Mouse (Mus musculus) mouse embryonic stem cell (cell line): ENCODE measurements at regions not wholly inside any gene's neighbourhood (a gene's known extent, or its start where the extent isn't known, plus 50 kb on each side); places are given as distances from the start of the nearest gene placed in this dataset.

ENCODE experiments used
- in situ Hi-C, 2 experiments: fragments of 300-500 bp; cut with MboI; formaldehyde crosslinking; loops; 1 replicate in 1 of 2; 3 replicates in 1 of 2; pipeline ENCODE4 v1.14.3; 2019 to 2020; ENCODE audit warnings: low sequenced_read_pairs in 2 of 2, low pct_unique_long_range_greater_than_20kb in 1 of 2, mixed read lengths in 1 of 2; ENCODE audit not compliant: unreplicated experiment in 1 of 2

- in situ Hi-C loops, result no loop called here
Measured at GRCm38 (mm10) chr4:127480339-127480738, 122.4 kb upstream of the Gjb5 start.

GRCm38 (mm10) chr4:127469877-127470276 lies 111.9 kb upstream of the Gjb5 start:
- in situ Hi-C loops, result no loop called here

- in situ Hi-C loops, result no loop called here
Measured at GRCm38 (mm10) chr4:127454511-127455119, 96.6 kb upstream of the Gjb5 start.

- in situ Hi-C loops, result no loop called here
Measured at GRCm38 (mm10) chr4:127452081-127452480, 94.1 kb upstream of the Gjb5 start.

- in situ Hi-C loops, result no loop called here
Measured at GRCm38 (mm10) chr4:127445300-127445699, 87.3 kb upstream of the Gjb5 start.

- in situ Hi-C loops, result no loop called here
Measured at GRCm38 (mm10) chr4:127444056-127444455, 86.1 kb upstream of the Gjb5 start.

GRCm38 (mm10) chr4:127442001-127442400 lies 84.0 kb upstream of the Gjb5 start:
- in situ Hi-C loops, result no loop called here

GRCm38 (mm10) chr4:127440602-127441001 lies 82.6 kb upstream of the Gjb5 start:
- in situ Hi-C loops, result no loop called here

- in situ Hi-C loops, result no loop called here
Measured at GRCm38 (mm10) chr4:127435076-127435475, 77.1 kb upstream of the Gjb5 start.

- in situ Hi-C loops, result no loop called here
Measured at GRCm38 (mm10) chr4:127430237-127430636, 72.3 kb upstream of the Gjb5 start.

GRCm38 (mm10) chr4:127429748-127430147 lies 71.8 kb upstream of the Gjb5 start:
- in situ Hi-C loops, result loop anchor here in 1 of 2 experiments (5.0 kb wide), 1 partner anchor 47 kb away; no protein-coding TSS in a partner anchor

- in situ Hi-C loops, result no loop called here
Measured at GRCm38 (mm10) chr4:127423855-127424254, 65.9 kb upstream of the Gjb5 start.

GRCm38 (mm10) chr4:127421927-127422450 lies 64.0 kb upstream of the Gjb5 start:
- in situ Hi-C loops, result no loop called here

- in situ Hi-C loops, result no loop called here
Measured at GRCm38 (mm10) chr4:127421129-127421528, 63.1 kb upstream of the Gjb5 start.

GRCm38 (mm10) chr4:127419786-127420120 lies 61.8 kb upstream of the Gjb5 start:
- in situ Hi-C loops, result no loop called here

GRCm38 (mm10) chr4:127419062-127419785 lies 61.2 kb upstream of the Gjb5 start:
- in situ Hi-C loops, result no loop called here

GRCm38 (mm10) chr4:127416906-127417305 lies 58.9 kb upstream of the Gjb5 start:
- in situ Hi-C loops, result no loop called here

- in situ Hi-C loops, result no loop called here
Measured at GRCm38 (mm10) chr4:127413997-127414964, 56.3 kb upstream of the Gjb5 start.
